Mouse (Mus musculus) forebrain, postnatal 0 days (tissue): ENCODE results near the gene Gpa33. TPM values are rescaled to one million over a fixed set of nuclear protein-coding genes. Genes with fewer than 3 reads are reported as not detected.

ENCODE experiments used
- ATAC-seq: fragments of 200-750 bp; cut with Nextera tagmentation; 2 replicates; pipeline ENCODE4 v1.8.0; 2017; ENCODE audit warnings: mild to moderate bottlenecking, moderate library complexity
- DNase-seq: peaks from one replicate; pipeline ENCODE4 v3.0.0-alpha.2; 2015
- H3K27ac ChIP-seq: fragments of 300-500 bp; sonication (generic); 2 replicates; pipeline ENCODE4 v1.5.1; 2014; ENCODE audit warnings: low read depth, mild to moderate bottlenecking, antibody characterized with exemption, low read length, moderate library complexity, mixed read lengths
- H3K27me3 ChIP-seq: fragments of 300-500 bp; sonication (generic); 2 replicates; pipeline ENCODE4 v1.6.1; 2014; ENCODE audit warnings: mild to moderate bottlenecking, low read length, mixed read lengths; ENCODE audit not compliant: insufficient read depth
- H3K36me3 ChIP-seq: fragments of 300-500 bp; sonication (generic); 2 replicates; pipeline ENCODE4 v1.6.1; 2014; ENCODE audit warnings: mild to moderate bottlenecking, moderate library complexity; ENCODE audit not compliant: insufficient read depth
- H3K4me1 ChIP-seq: fragments of 300-500 bp; sonication (generic); 2 replicates; pipeline ENCODE4 v1.6.1; 2014; ENCODE audit warnings: antibody characterized with exemption; ENCODE audit not compliant: insufficient read depth
- H3K4me2 ChIP-seq: fragments of 300-500 bp; sonication (generic); 2 replicates; pipeline ENCODE4 v1.6.1; 2014; ENCODE audit warnings: low read depth, mild to moderate bottlenecking, moderate library complexity
- H3K4me3 ChIP-seq: fragments of 300-500 bp; sonication (generic); 2 replicates; pipeline ENCODE4 v1.5.1; 2014; ENCODE audit warnings: low read depth, low read length, mixed read lengths
- H3K9ac ChIP-seq: fragments of 300-500 bp; sonication (generic); 2 replicates; pipeline ENCODE4 v1.6.1; 2014; ENCODE audit warnings: mild to moderate bottlenecking
- H3K9me3 ChIP-seq: fragments of 300-500 bp; sonication (generic); 2 replicates; pipeline ENCODE4 v1.6.1; 2016; ENCODE audit warnings: low read length
- CTCF ChIP-seq: sonication (generic); IDR thresholded peaks from 2 replicates; pipeline ENCODE4 v1.5.1; 2016; ENCODE audit warnings: antibody characterized with exemption, control low read depth, low read depth
- WGBS: fragments of 180-500 bp; shearing (Covaris S2); extraction: QIAGEN DNeasy Blood & Tissue Kit; methylation state at CpG from one replicate; pipeline ENCODE4 v1.1.7; 2014; 5-methylcytosine and 5-hydroxymethylcytosine counted together
- polyA plus RNA-seq: library from polyadenylated mRNA; unstranded; fragments of >200 nt; fragmentation: Nextera tagmentation; extraction: Ambion mirVana; gene quantifications from 2 replicates; pipeline ENCODE4 v1.2.1, GENCODE M21; 2015
- total RNA-seq: library from RNA; depleted of rRNA; stranded (reverse); fragments of >200 nt; gene quantifications from 2 replicates; pipeline ENCODE4 v1.2.3, GENCODE M21; 2014

Gene Gpa33
- total and polyA plus RNA-seq, 2 experiments from 2014 or later, result 0.14 to 0.23 TPM

DNA sequence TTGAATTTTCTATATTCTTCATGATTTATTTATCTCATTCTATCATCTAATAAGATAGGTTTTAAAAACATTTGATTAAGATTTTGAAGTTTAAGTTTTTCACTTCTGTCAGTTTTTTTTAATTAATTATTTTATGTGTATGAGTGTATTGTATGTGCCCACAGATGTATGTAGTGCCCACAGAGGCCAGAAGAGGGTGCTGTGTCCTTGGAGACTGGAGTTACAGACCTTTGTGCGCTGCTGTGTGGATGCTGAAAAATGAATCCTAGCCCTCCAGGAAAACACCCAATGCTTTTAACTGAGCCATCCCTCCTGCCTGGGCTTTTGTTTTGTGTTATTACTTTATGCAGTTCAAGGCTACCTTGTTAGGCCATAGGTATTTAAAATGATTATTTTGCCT lies 7.0 kb upstream of the Gpa33 start:
- Histone ChIP-seq H3K4me3 (no peak overlapping the region), H3K4me2 (no peak overlapping the region), H3K9me3 (no peaks in the 10 kb centered on the region), H3K9ac (no peak overlapping the region), H3K27me3 (no peaks in the 10 kb centered on the region), H3K27ac (no peak overlapping the region), H3K36me3 (no peaks in the 10 kb centered on the region), H3K4me1 (no peaks in the 10 kb centered on the region)
- no peak for DNase-seq
- ATAC-seq, result no peak
- WGBS, result 93% methylated on average over 1 of the region's 1 CpGs
- no peak for TF ChIP-seq CTCF

DNA sequence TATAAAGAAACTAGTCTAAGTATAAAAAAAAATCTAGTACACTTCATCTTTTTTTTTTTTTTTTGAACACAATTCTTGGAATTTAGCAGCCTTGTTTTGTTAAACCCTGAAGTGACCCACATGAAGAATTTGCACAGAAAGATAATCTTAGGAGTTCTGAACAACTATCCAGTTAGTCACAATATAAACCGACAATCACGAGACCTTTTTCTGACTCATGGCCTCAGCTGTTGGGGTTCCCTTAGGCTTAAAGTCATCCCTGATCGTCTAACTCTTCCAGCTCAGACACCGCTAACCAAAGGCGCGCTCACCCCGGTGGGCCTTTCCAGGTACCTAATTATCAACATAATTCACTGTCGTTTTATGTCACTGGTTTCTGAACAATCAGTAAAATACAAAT lies 6.3 kb upstream of the Gpa33 start:
- WGBS, result 91% methylated on average over 8 of the region's 8 CpGs
- TF ChIP-seq CTCF, result no peak

DNA sequence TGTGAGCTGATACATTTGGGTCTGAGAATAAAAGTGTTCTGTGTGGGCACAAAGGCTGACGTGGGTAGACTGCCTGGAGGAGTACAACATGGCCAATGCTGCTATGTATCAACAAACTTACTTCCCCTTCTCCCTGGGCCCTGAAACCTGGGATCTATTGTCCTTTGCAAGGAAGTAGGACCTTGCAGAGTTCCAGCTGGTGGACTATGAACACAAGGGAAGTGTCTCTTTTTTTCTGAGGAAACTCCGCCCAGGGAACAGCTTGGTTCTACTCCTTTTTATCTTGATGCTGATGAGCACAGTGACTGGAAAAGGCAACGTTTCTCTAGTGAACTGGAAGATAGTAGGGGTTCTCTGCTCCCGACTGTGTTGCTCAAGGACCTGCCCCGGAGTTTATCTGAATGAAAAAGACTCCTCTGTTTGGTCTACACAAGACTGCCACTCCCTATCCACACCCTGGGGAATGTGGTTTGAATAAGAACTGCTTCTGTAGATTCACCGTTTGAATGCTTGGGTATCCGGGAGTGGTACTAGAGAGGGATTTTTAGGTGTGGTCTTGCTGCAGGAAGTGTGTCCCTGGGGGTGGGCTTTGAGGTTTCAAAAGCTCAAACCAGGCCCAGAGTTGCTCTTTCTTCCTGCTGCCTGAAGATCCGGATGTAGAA lies 5.0 kb upstream of the Gpa33 start:
- no peak for DNase-seq

More for the DNA sequence above, 6.3 kb upstream of the Gpa33 start:
- no peak overlapping the region for H3K4me2 ChIP-seq
- DNase-seq, result no peak
- H3K9me3 ChIP-seq, result no peaks in the 10 kb centered on the region
- H3K27ac ChIP-seq, result no peak overlapping the region
- no peak overlapping the region for H3K9ac ChIP-seq
- H3K4me3 ChIP-seq, result no peak overlapping the region
- no peak for ATAC-seq
- H3K27me3 ChIP-seq, result no peaks in the 10 kb centered on the region
- no peaks in the 10 kb centered on the region for H3K36me3 ChIP-seq
- no peaks in the 10 kb centered on the region for H3K4me1 ChIP-seq

GRCm38 (mm10) chr1:166126290-166126689 lies 3.7 kb upstream of the Gpa33 start:
- Histone ChIP-seq H3K27ac (no peak overlapping the region), H3K36me3 (no peaks in the 10 kb centered on the region), H3K4me1 (no peaks in the 10 kb centered on the region), H3K4me2 (no peak overlapping the region), H3K9me3 (no peaks in the 10 kb centered on the region), H3K27me3 (no peaks in the 10 kb centered on the region), H3K4me3 (no peak overlapping the region), H3K9ac (no peak overlapping the region)
- no peak for TF ChIP-seq CTCF
- whole genome bisulfite sequencing, result 95% methylated on average over 6 of the region's 6 CpGs
- ATAC-seq (no peak), DNase-seq (no peak)

More for the DNA sequence above, 5.0 kb upstream of the Gpa33 start:
- TF ChIP-seq CTCF, result no peak
- no peak overlapping the region for H3K9ac ChIP-seq
- no peaks in the 10 kb centered on the region for H3K4me1 ChIP-seq
- H3K27ac ChIP-seq, result no peak overlapping the region
- no peaks in the 10 kb centered on the region for H3K36me3 ChIP-seq
- WGBS, result 68% methylated on average over 8 of the region's 8 CpGs
- no peak overlapping the region for H3K4me3 ChIP-seq
- no peaks in the 10 kb centered on the region for H3K9me3 ChIP-seq
- H3K27me3 ChIP-seq, result no peaks in the 10 kb centered on the region
- no peak for ATAC-seq
- no peak overlapping the region for H3K4me2 ChIP-seq

- Histone ChIP-seq H3K9ac (no peak overlapping the region), H3K27ac (no peak overlapping the region), H3K36me3 (no peaks in the 10 kb centered on the region), H3K9me3 (no peaks in the 10 kb centered on the region), H3K4me2 (no peak overlapping the region), H3K4me1 (no peaks in the 10 kb centered on the region), H3K4me3 (no peak overlapping the region), H3K27me3 (no peaks in the 10 kb centered on the region)
- no peak for TF ChIP-seq CTCF
- 78% methylated on average over 9 of the region's 9 CpGs for WGBS
- DNase-seq (no peak), ATAC-seq (no peak)
These were observed 3.2 kb upstream of the Gpa33 start for GRCm38 (mm10) chr1:166126795-166127194.

- no peaks in the 10 kb centered on the region for H3K36me3 ChIP-seq
These were observed 2.3 kb upstream of the Gpa33 start, which contains the start of gene Dusp27 for GRCm38 (mm10) chr1:166127719-166128118. TSS of gene Dusp27 (minus strand) at chr1:166127922.

GRCm38 (mm10) chr1:166128551-166128950 lies 1.5 kb upstream of the Gpa33 start:
- no peak for DNase-seq
- 82% methylated on average over 5 of the region's 5 CpGs for WGBS
- Histone ChIP-seq H3K27me3 (no peaks in the 10 kb centered on the region), H3K9ac (no peak overlapping the region), H3K27ac (no peak overlapping the region), H3K4me3 (no peak overlapping the region), H3K9me3 (no peaks in the 10 kb centered on the region), H3K36me3 (no peaks in the 10 kb centered on the region), H3K4me2 (no peak overlapping the region), H3K4me1 (no peaks in the 10 kb centered on the region)
- TF ChIP-seq CTCF, result no peak
- no peak for ATAC-seq

More at GRCm38 (mm10) chr1:166127719-166128118, 2.3 kb upstream of the Gpa33 start, which contains the start of gene Dusp27:
- Histone ChIP-seq H3K4me2 (no peak within 1 kb of the TSS), H3K9ac (no peak within 1 kb of the TSS), H3K27me3 (no peaks in the 10 kb centered on the region), H3K9me3 (no peaks in the 10 kb centered on the region), H3K27ac (no peak within 1 kb of the TSS), H3K4me1 (no peaks in the 10 kb centered on the region), H3K4me3 (no peak within 1 kb of the TSS)
- ATAC-seq (no peak), DNase-seq (no peak)
- 52% methylated on average over 4 of the region's 4 CpGs for WGBS
- TF ChIP-seq CTCF, result no peak
